Mouse (Mus musculus) fibroblast of lung, adult 2 months (primary cell): ENCODE data around the gene Zfp322a.
"Not testable (repeated sequence)": the region's sequence is repeated elsewhere in the genome, so short reads cannot be mapped to it uniquely, and the experiment has no call there.

ENCODE experiments used
- DNase-seq: peaks from one replicate; pipeline ENCODE4 v3.0.0-alpha.2; 2011; ENCODE audit warnings: low read depth

The Zfp322a gene

GRCm38 (mm10) chr13:23312909-23313669 lies 55.9 kb downstream of the Zfp322a start:
- no peak for DNase-seq

GRCm38 (mm10) chr13:23310036-23310435 lies 59.0 kb downstream of the Zfp322a start:
- no peak for DNase-seq

- DNase-seq: no peak
Observed at GRCm38 (mm10) chr13:23309495-23310011, 59.5 kb downstream of the Zfp322a start.

GRCm38 (mm10) chr13:23308639-23309307 lies 60.2 kb downstream of the Zfp322a start:
- DNase-seq: not testable (repeated sequence)

- DNase-seq: no peak
Observed at GRCm38 (mm10) chr13:23307069-23307814, 61.8 kb downstream of the Zfp322a start.

- DNase-seq: no peak
Observed at GRCm38 (mm10) chr13:23306707-23307068, 62.3 kb downstream of the Zfp322a start.
